Mouse (Mus musculus) telencephalon, adult 2 months (tissue): ENCODE results near the gene Gm9837.

Experiments
- DNase-seq: peaks from one replicate; pipeline ENCODE4 v3.0.0-alpha.2; 2011; ENCODE audit warnings: low read depth, low spot score

Gene Gm9837

DNA sequence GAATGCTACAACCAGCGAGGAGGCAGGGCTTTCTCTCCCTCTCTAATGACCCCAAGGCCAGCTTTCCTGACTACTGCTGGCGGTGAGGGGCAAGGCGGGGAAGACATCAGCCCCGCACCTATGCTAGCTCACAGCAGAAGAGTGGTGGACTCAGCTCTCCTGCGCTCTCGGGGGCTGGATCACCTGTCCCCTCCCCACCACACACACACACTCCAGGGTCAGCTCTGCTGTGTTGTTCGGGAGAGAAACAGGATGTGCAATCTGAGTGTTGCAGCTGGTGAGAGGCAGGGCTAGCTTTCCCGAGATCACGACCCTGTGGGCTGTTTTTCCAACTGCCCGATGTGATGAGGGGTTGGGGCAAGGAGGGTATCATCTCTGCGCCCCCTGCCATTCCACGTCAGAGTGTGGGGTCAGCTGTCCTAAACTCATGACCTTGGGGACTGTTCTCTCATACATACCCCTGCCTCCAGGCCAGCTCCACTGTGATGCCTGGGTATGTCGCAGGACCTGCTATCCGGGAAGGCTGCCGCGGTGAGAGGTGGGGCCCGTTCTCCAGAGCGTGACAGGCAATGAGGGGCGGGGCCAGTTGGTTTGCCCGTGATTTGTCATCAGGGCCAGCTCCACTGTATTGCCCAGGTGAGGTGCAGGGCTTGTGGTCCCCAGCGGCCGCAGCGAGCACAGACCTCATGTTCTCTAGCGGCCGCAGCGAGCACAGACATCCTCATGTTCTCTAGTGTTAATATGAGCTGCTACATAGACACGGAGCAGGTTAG lies 16.7 kb upstream of the Gm9837 start:
- DNase-seq: no peak

DNA sequence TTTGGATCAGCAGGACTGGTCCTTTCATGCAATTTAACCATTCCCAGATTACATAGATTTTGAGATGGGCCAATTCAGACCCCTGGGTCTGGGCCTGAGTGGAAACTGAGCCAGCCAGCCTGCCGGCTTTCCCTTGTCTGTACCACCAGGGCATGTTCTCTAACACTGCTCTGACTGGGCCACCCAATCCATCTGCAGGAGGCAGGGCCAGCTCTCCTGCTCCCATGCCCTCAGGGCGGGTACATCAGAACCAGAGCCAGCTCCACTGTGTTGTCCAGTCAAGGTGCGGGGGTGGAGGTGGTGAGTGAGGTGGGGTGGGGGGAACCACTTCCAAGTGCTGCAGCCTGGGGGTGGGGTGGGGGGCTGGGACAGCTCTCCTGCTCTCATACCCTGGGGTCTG lies 16.1 kb upstream of the Gm9837 start:
- no peak for DNase-seq

DNA sequence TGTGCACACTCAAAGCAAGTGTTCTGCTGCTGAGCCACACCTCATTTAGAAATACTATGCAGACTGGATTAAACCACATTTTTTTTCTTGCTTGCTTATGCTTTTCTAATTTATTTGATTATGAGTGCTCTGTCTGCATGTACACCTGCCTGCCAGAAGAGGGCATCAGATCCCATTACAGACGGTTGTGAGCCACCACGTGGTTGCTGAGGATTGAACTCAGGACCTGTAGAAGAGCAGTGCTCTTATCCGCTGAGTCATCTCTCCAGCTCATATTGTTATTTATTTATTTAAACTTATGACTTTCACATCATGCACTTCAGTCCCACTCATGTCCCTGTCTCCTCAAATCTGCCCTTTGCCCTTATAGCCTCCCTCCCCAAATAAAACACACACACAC lies 15.4 kb upstream of the Gm9837 start:
- no peak for DNase-seq

DNA sequence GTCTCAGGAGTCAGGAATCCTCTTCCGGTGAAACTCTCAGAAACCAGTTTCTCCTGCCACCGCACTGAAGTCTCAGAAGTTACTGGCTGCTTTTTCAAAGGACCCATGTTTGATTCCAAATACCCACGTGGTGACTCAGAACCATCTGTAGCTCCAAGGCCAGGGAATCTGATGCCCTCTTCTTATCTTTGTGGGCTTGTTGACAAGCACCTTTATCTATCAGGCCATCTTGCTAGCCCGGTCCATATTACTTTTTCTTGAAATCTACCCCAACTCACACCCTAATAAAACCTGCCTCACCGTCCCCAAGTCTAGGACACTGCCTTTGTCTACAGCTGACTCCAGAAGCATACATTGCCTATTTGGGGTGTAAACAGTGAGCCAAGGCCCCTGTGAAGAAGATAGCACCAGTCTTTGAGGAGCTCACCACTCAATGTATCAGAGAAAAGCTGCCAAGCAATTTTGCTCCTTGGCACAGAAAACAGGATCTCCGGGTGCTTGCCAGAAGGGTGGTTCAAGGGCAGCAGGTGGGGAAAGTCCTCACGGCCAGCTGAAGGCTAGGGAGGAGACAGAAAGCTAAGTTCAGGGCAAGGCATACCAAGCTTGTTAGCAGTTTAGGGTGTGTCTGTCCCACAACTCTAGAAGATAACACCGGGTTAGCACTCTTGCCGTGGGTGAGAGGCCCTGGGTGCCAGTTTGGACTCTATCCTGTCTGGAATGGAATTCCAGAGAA lies 13.0 kb upstream of the Gm9837 start:
- no peak for DNase-seq

DNA sequence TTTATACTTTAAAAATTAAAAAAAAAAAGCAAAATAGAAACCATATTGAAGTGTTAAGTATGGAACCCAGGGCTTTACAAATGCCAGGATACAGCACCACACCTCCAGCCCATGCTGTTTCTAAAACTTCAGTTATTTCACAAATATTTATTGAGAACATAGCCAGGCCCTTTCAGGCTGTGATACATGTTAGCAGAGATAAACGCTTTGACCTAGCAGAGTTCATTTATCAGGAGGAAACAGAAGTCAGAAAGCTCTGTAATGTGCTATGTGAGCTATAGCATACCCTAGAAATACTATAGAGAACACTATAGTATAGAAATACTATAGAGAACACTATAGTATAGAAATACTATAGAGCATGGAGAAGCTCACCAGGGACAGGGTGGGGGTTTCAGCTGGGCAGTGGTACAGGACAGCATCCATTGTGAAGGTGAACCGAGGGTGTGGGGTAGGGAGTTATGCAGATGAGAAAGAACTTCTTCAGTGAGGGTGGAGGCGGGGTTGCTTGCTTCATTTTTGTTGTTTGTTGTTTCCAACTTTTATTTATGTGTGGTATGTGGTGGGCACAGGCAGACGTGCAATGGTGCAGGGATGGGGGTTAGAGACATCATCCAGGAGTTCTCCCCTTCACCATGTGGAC lies 10.9 kb upstream of the Gm9837 start:
- DNase-seq: no peak

DNA sequence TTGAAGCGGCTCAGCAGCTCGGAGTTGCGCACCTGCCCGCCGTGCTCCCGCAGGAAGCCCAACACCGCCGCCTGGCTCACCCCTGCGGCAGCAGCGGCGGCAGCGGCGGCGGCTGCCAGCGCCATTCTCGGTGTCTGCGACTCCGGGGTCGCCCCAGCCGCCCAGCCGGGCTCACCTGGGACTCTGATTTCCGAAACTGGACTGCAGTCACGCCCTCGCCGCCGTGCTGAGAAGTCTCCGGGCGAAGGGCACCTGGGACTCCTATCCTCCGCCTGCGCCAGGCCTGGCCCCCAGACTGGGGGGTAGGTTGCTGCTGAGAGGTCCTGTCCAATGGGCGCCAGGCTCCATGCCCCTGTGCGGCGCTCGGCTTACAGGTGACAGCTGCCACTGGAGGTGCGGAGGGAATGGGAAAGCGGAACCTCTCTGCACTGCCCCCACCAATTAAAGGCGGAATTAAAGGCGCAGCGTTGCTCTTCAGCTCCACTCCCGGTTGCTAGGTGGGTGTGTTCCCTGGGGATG lies 9.6 kb upstream of the Gm9837 start, which contains the start of the genes Gm9945 and Sowaha:
TSS of gene Gm9945 (plus strand) at position 384 of the 519 bp plus-strand sequence.
TSS of gene Sowaha (minus strand) at position 492 of the 519 bp plus-strand sequence.
- DNase-seq: peak; percentile 79

DNA sequence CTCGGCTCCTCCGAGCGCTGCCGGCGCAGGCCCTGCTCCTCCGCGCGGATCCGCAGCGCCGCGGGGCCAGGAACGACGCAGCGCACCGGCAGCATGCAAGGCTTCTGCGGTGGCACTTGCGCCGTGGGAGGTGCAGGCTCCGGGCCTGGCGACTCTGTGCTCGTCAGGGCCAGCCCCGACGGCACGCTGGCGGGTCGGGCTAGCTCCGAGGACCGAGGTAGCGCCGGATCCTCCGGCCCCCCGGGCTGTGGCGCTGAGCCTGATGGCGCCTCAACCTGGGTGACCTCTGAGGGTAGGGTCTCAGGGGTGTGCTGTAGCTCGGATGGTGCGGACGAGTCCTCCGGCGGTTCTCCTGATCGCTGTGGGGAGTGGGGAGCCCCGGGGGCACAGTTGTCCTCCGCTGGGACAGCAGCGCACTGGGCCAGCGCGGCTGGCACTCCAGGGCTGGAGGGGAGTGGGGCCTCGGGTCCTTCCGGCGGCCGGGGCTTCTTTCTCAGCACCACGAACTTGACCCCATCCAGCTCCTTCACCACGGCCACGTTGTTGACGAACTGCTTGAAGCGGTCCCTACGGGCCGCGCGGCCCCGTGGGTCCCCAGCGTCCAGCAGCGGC lies 9.0 kb upstream of the Gm9837 start:
- DNase-seq: no peak

DNA sequence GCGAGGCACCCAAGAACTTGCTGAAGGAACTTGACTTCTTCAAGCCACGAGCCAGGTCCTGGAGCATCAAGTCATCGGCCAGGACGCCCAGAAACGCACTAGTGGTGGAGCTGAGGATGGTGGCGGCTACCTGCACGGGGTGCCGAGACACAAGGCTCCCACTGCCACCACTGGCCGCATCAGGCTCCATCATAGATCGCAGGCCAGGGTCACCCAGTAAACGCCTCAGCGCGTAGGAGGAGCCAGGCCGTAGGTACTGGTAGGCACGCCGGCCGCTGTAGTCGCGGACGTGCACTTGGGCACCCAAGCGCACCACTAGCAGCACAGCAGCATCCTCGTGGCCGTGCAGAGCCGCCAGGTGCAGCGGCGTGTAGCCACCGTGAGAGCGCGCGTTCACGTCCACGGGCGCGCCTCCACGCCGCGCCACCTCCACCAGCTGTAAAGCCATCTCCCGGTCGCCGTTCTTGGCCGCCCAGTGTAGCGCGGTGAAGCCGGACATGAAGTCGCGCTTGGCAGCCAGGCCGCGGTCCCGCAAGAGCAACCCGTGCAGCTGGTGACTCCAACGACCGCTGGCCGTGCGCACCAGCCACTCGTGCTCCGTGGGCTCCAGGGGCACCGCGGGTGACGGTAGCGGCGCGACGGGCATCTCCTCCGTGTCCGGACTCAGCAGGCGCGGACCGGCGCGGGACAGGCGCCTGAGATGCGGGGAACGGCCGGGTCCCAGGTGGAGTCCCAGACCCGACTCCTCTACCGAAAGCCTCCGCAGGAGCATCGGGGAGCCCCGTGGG lies 8.3 kb upstream of the Gm9837 start:
- DNase-seq: no peak

DNA sequence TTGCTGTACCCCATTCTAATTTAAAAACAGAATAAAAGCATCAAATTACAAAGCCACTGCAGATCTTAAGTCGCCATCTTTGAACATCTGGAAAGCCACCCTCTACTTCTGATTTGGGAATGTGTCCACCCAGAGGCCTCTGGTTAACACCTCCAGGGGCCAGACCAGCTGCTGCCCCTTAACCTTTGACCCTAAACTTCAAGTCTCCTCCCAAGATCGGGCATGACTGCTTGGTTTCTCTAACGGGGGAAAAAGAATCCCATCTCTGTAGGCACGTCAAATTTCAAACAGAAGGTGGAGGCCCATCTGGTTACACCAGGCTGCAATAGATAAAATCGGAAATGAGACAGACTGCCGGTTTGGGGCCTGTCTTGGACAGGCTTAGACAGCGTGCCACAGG lies 7.6 kb upstream of the Gm9837 start:
- no peak for DNase-seq

DNA sequence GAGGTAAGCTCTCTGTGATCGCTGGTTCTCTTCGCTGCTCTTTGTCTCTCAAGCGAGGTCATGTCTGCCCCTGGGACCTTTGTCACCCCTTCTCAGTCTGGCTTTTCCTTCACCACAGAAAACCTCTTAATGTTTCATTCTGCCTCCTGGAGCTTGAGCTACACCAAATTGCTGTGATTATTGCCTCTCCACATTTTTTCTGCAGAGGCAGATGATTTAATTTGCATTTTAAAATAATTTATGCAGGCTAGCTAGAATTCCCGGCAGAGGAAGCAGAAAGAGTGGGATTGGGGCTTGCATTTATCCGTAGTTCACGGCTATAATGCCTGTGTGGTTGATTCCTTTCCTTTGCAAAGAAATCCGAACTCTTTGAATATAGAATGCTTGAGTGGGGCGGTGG lies 5.3 kb upstream of the Gm9837 start:
- no peak for DNase-seq

DNA sequence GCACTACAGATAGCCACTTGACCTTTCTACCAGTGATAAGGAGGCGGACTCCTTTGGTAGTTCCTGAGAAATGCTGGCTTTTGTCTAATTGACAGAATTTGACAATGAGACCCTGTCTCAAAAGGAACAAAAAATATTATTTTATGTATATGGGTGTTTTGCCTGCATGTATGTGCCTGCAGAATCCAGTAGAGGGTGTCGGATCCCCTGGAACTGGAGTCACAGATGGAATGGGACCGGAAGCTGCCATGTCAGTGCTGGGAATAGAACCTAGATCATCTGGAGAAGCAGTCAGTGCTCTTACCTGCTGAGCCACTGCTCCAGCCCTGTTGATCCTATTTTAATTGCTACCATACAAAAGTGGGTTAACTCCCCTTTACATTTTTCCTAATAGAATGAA lies 2.4 kb upstream of the Gm9837 start:
- no peak for DNase-seq

DNA sequence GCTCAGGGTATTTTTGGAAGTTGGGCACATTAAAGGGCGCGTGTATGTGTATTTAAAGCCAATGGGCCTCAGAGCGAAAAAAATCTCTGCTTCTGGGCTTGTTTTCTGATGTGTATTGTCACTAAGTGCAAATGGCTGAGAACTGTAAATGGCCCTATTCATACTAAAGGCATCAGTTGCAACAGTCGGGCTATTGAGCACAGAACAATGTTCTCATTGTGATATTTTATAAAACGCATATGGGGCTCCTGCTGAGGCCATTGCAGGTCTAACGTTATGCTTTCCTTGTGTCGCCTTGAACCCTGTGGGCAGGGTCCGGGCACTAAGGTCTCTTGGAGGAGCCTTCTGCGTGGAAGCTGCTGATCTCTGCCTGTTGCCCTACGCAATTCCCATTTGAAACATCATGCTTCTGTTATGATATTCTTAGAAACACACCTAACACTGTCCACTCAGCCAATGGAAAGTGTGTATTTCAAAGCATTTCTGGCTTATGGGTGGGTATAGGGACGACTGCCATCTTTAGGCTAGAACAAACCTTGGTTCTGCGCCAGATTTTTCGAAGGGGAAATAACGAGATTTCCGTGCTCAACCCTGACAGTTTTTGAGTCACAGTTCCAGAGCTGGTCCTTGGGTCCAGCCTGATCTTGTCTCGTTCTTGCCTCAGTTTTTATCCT lies 848 bp downstream of the Gm9837 start:
- DNase-seq: no peak

DNA sequence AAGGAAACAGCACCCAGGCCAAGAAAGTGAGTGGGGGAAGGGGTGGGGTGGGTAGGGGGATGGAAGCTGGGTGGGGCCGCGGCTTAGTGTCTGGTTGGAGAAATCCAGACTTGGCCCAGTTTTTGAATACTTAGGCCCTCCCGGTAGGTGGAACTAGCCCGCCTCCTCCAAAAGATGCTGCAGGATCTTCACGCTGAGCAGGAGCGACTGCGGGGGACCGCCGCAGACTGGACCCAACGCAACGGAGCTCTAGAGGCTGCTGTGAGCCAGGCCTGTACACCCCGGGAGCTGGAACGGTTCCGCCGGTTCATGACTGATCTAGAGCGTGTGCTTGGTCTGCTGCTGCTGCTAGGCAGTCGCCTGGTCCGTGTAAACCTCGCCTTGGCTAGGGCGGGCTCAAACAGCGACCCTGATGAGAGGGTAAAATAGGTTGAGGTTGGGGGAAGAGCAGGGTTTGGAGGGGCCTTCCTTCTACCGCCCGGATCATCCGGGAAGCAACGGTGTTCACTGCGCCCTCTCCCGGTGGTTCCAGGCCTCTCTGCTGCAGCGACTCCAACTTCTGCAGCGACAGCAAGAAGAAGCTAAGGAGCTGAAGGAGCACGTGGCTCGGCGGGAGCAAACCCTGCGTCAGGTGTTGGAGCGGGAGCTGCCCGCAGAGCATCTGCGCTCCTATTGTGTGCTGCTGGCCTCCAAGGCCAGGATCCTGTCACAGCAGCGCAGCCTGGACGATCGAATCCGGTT lies 3.9 kb downstream of the Gm9837 start:
- peak; percentile 77 for DNase-seq

DNA sequence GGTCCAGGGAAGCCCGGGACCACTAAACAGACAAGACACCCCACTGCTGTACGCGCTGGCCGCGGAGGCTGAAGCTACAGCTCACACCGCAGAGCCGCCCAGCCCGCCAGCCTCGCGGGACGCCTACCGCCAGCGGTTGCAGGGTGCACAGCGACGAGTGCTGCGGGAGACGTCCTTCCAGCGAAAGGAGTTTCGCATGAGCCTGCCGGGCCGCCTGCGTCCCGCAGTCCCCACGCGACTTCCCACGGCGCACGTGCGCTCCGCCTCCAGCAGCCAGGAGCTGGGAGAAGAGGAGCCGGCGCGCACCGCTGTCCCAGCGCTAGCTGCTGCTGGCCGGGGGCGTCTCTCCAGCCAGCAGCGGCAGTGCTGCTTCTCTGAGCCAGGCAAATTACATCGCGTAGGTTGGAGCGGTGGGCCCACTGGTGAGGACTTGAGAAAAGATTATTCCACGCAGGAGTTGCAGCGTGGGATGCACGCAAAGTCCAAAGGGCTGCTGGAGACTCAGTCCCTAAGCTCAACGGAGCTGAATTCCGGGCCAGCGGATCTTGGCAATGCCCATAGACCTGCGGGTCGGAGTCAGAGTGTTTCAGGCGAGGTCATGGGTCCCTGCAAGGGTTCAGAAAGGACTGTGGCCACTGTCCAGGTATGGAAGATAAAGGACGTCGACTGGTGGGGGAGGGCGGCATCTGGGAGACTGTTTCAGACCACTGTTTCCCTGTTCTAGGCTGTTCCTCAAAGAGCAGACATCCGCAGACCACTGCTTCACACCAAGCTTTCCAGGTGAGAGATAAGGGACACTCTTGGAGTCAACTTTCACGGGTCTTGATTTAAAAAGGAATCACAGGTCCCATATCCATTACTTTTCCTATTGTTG lies 6.5 kb downstream of the Gm9837 start:
- peak; percentile 55 for DNase-seq

DNA sequence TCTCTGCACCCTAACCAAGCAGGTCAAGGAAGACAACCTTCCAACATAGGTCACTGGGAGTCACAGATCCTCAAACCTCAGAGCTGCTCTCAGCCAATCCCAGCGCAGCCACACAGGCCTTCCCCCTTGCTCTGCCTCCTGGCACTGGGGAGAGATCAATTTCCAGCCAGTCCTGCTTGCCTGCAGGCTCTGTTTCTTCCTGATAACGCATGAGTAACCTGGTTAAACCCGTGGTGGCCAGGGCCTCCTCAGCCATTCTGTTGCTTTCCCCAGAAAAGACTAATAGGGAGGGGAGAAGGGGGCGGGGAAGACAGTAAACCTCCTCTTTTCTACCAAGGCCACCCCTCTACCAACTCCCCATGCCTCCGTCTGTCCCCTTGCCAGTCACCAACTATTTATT lies 8.6 kb downstream of the Gm9837 start:
- no peak for DNase-seq

DNA sequence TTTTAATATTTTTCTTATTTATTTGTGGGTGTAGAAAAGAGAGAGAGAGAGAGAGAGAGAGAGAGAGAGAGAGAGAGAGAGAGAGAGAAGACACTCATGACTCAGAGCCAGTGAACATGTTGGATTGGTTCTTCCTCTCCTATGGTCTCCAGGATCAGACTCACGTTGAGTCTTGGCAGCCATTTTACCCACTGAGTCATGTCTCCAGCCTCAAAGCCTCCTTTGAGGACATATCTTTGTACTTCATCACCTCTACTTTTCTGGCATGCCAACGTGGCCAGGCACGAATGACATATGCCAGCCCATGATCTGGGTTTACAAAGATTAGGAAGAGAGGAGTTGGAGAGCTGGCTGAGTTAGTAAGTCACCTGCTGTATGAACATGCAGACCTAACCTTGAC lies 10.1 kb downstream of the Gm9837 start:
- DNase-seq: no peak

DNA sequence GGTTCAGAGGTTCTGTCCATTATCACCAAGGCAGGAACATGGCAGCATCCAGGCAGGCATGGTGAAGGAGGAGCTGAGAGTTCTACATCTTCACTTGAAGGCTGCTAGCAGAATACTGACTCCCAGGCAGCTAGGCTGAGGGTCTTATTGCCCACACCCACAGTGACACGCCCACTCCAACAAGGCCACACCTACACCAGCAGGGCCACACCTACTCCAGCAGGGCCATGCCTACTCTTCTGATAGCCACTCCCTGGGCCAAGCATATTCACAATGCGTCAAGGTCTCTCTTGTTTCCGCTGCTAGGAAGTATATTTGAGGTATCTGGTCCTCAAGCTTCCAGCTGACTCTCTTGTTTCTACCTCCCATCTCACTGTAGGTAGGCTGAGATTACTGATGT lies 11.3 kb downstream of the Gm9837 start:
- DNase-seq: no peak

DNA sequence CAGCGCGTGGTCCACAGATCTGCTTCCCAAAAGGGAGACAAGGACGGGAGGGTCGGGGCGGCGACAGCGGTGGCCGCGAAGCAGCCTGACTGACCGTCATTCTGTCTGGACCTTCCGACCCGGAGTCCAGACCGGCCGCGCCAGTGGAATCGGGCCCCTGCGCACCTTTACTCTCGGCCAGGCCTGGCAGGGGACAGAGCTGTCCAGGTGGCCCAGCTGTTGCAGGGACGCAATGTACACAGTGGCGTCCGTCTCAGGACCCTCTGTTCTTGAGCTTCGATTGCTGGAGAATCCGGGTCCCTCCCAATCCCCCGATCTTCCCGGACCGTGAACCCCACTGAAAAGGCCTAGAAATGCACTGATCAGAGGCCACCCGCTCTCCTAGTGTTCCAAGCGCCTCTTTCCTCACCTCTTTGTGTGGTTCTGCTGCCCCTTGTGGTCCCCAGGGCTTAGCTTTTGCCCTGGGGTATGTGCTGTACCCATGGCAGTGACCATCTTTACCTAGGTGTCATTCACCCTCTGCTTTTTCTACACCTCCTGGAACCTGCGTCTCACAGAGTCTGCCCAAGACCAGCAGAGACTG lies 12.8 kb downstream of the Gm9837 start:
- no peak for DNase-seq
